17 mouse cellular contexts compared by ENCODE assay signal in the genomic region with DNA sequence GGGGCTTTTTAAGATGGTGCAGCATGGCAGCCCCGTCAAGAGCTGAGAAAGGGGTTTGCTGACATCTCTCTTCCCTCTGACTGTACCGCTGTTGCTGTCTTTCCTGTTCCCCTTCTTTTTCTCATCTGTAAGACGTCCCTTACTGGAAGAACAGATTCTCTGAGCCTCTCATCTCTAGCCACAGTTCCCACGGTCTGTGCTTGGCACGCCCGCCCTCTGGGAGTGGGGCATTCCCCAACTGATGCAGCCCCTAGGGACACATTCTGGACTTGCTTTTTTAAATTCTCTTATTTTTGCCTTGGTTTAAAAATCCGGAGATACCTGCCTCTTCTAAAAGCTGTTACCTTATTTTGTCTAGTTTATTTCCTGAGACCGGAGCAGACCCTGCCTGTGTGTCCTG.
"Had no signal": no experiment of that assay in that cellular context is flagged by ENCODE, and none has a peak within 500 bp of the region (broad histone marks: within the 10 kb centered on the region; RNA-seq: fewer than 3 reads in every experiment).

No protein-coding gene starts in this region.

- DNase-seq: kidney, adult 9 months; kidney, postnatal 14 days; kidney, postnatal 4 days; layer of hippocampus, adult 9-11 months; liver; lung, adult 18-20 months; lung, postnatal 10 days; lung, postnatal 36 days; midbrain, embryonic 14.5 days; thymus, adult 18-20 months; thymus, postnatal 36 days had no signal

- H3K27ac ChIP-seq: limb, embryonic 10.5 days; limb, embryonic 13.5 days; liver, embryonic 12.5 days; liver, embryonic 15.5 days; lung, embryonic 15.5 days; stomach, postnatal 0 days had no signal

- H3K4me3 ChIP-seq: limb, embryonic 10.5 days; limb, embryonic 13.5 days; liver, embryonic 12.5 days; liver, embryonic 15.5 days; lung, embryonic 15.5 days had no signal
